Mouse (Mus musculus) spleen, adult 2 months (tissue): ENCODE results near the gene Tmc4. TPM values are rescaled to one million over a fixed set of nuclear protein-coding genes. Genes with fewer than 3 reads are reported as not detected.
A peak's percentile ranks its signal among the peaks of the same experiment; 100 is the strongest.

Experiments used
- DNase-seq, 2 experiments: peaks; one replicate each; pipeline versions ENCODE4 v3.0.0 to v3.0.0-alpha.2; 2012 to 2021; ENCODE audit warnings: low spot score in 2 of 2, low read depth in 1 of 2
- H3K27ac ChIP-seq: fragments of 200-500 bp; 2 replicates; pipeline ENCODE4 v1.5.1; 2012; ENCODE audit warnings: low read length, inconsistent platforms; ENCODE audit not compliant: insufficient read depth
- H3K27me3 ChIP-seq: fragments of 200-500 bp; 2 replicates; pipeline ENCODE4 v1.6.1; 2012; ENCODE audit warnings: mild to moderate bottlenecking, moderate library complexity, low read length, inconsistent platforms; ENCODE audit not compliant: control insufficient read depth, insufficient read depth
- H3K36me3 ChIP-seq: fragments of 200-500 bp; 2 replicates; pipeline ENCODE4 v1.6.1; 2012; ENCODE audit warnings: mild to moderate bottlenecking, low read length, inconsistent platforms; ENCODE audit not compliant: control insufficient read depth, insufficient read depth
- H3K4me1 ChIP-seq: fragments of 200-500 bp; 2 replicates; pipeline ENCODE4 v1.6.1; 2011; ENCODE audit warnings: inconsistent platforms; ENCODE audit not compliant: control insufficient read depth, insufficient read depth, insufficient read length
- H3K4me3 ChIP-seq: fragments of 200-500 bp; 2 replicates; pipeline ENCODE4 v1.5.1; 2011; ENCODE audit warnings: mild to moderate bottlenecking, inconsistent platforms; ENCODE audit not compliant: insufficient read depth, insufficient read length; ENCODE audit errors: extremely low read depth
- CTCF ChIP-seq: fragments of 200-500 bp; IDR thresholded peaks from 2 replicates; pipeline ENCODE4 v1.5.1; 2011; ENCODE audit warnings: mild to moderate bottlenecking, inconsistent platforms; ENCODE audit not compliant: insufficient read depth, insufficient read length, insufficient replicate concordance; ENCODE audit errors: extremely low read depth
- POLR2A ChIP-seq: fragments of 200-500 bp; IDR thresholded peaks from 2 replicates; pipeline ENCODE4 v1.6.1; 2011; ENCODE audit warnings: low read depth, low read length, inconsistent platforms
- WGBS: fragments of 180-500 bp; shearing (Covaris S2); methylation state at CpG from one replicate; pipeline ENCODE4 v1.1.7; 2018; 5-methylcytosine and 5-hydroxymethylcytosine counted together
- polyA plus RNA-seq: library from polyadenylated mRNA; depleted of rRNA; stranded (reverse); fragments of >200 nt; gene quantifications from 2 replicates; pipeline ENCODE4 v1.2.3, GENCODE M21; 2012

The Tmc4 gene
- polyA plus RNA-seq, 1 experiment = 7.6 TPM

DNA sequence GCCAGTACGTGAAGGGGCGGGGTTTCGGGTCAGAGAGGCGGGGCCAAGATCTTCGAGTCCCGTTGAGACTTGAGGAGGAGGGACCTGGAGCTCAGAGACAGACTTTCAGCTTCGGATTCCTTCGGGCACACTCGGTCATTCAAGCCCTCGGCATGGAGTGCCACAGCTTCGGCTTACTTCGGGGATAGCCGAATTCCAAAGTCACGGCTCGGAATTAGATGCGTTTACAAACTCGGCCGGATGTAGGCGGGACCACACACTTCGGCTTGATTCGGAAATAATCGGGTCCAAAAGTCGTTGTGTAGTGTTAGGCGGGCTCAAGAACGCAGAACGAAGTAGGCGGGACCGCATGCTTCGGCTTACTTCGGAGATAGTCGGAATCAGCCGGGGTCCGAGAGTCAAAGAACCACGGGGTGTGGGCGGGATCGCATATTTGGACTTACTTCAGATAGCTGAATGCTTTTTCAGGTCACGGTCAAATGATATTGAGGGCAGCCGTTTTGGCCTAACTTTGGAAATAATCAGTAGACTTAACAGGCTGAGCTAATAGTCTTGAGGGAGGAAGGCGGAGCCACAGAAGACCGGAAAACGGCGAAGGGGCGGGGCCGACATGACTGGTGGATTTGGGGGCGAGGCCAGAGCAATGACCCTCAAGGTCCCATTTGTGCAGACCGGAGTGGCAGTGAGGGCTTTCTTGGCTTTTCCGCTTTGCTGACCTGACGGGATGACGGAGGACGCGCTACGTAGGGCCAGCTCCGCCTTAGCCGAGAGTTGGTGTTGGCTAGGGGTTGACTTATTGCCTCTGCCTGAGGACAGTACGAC lies 15.8 kb upstream of the Tmc4 start, which contains the start of gene Mboat7:
Gene Mboat7, minus strand, starts transcription at position 537 of the 822 bp plus-strand sequence.
- H3K4me1 ChIP-seq = peaks cover 6% of the 10 kb centered on the region; the same call in 1 of the 2 replicates
- peak; percentile 87; the same call in 1 of the 2 replicates for TF ChIP-seq POLR2A
- TF ChIP-seq CTCF = no peak
- H3K27me3 ChIP-seq = no peaks in the 10 kb centered on the region
- WGBS = under 1% methylated on average over 55 of the region's 55 CpGs
- H3K4me3 ChIP-seq = peak within 1 kb of the TSS; percentile 72
- H3K36me3 ChIP-seq = peaks cover 8% of the 10 kb centered on the region
- DNase-seq = peak; percentile 95 to 97
- H3K27ac ChIP-seq = peak within 1 kb of the TSS; percentile 92

GRCm38 (mm10) chr7:3692382-3692986 lies 15.1 kb upstream of the Tmc4 start, which contains the start of gene Tsen34:
Gene Tsen34 (plus strand): TSS chr7:3692863.
- no peak for DNase-seq

GRCm38 (mm10) chr7:3691919-3692318 lies 14.6 kb upstream of the Tmc4 start:
- Histone ChIP-seq H3K4me3 (peak overlapping the region; percentile 72), H3K27me3 (no peaks in the 10 kb centered on the region), H3K36me3 (peaks cover 8% of the 10 kb centered on the region), H3K4me1 (peaks cover 6% of the 10 kb centered on the region; the same call in 1 of the 2 replicates), H3K27ac (no peak overlapping the region)
- DNase-seq = no peak
- 8% methylated on average over 3 of the region's 3 CpGs for WGBS
- TF ChIP-seq POLR2A = no peak
- no peak for TF ChIP-seq CTCF

More at GRCm38 (mm10) chr7:3692382-3692986, 15.1 kb upstream of the Tmc4 start, which contains the start of gene Tsen34:
- H3K36me3 ChIP-seq = peaks cover 8% of the 10 kb centered on the region
- WGBS = under 1% methylated on average over 49 of the region's 49 CpGs
- TF ChIP-seq CTCF (0 out of 2 replicates have a peak, but pooled peaks have one; percentile 13), POLR2A (no peak)
- H3K4me1 ChIP-seq = peaks cover 6% of the 10 kb centered on the region; the same call in 1 of the 2 replicates
- peak within 1 kb of the TSS; percentile 72 for H3K4me3 ChIP-seq
- H3K27ac ChIP-seq = peak within 1 kb of the TSS; percentile 92
- H3K27me3 ChIP-seq = no peaks in the 10 kb centered on the region

DNA sequence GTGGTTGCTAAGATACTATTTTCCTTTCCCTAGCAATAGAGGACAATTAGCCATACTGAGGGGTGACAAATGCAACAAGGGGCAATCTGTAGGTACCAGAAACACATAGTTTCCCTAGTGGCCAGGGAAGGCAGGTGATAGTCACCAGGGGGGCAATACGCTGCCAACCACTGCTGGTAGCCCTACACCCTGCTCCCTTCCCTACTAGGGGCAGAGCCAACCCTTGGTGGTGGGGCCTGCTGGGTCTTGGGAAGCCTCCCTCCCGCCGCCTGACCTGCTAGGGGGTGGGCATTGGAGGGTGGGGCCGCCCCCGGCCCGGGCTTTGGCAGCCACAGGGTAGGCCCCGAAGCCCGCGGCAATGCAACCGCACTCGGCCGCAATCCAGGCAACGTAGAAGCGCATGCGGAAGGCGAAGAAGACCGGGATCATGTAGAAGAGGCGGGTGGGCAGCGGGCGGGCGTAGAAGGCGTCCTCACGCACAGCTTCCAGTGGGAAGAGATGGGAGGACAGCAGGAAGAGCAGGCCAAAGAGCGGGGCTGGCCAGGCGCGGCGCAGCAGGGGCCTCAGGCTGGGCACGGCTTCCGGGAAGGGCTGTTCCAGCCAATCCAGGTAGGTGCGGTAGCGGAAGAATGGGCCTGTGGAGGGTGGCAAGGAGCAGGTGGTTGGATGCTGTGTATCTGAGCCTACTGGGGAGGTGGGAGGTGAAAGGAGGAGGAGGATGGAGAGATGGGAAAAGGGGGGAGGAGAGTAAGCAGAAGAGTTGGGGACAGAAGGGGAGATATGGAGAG lies 8.2 kb upstream of the Tmc4 start:
- Histone ChIP-seq H3K27me3 (no peaks in the 10 kb centered on the region), H3K36me3 (peaks cover 24% of the 10 kb centered on the region), H3K4me3 (no peak overlapping the region), H3K4me1 (no peaks in the 10 kb centered on the region), H3K27ac (no peak overlapping the region)
- 94% methylated on average over 30 of the region's 31 CpGs for WGBS
- no peak for DNase-seq
- TF ChIP-seq CTCF (no peak), POLR2A (no peak)

GRCm38 (mm10) chr7:3684698-3685097 lies 7.3 kb upstream of the Tmc4 start:
- TF ChIP-seq CTCF (no peak), POLR2A (no peak)
- no peak for DNase-seq
- Histone ChIP-seq H3K27ac (no peak overlapping the region), H3K36me3 (peaks cover 24% of the 10 kb centered on the region), H3K4me1 (no peaks in the 10 kb centered on the region), H3K4me3 (no peak overlapping the region), H3K27me3 (no peaks in the 10 kb centered on the region)
- 95% methylated on average over 8 of the region's 8 CpGs for WGBS

- H3K4me3 ChIP-seq = no peak overlapping the region
- 95% methylated on average over 10 of the region's 10 CpGs for WGBS
- H3K36me3 ChIP-seq = peaks cover 24% of the 10 kb centered on the region
- H3K27me3 ChIP-seq = no peaks in the 10 kb centered on the region
- no peak overlapping the region for H3K27ac ChIP-seq
- no peaks in the 10 kb centered on the region for H3K4me1 ChIP-seq
- no peak for TF ChIP-seq POLR2A
- no peak for TF ChIP-seq CTCF
- DNase-seq = no peak
Measured at GRCm38 (mm10) chr7:3683908-3684550, 6.7 kb upstream of the Tmc4 start.
